Mouse (Mus musculus): Measurements from ENCODE around the gene Lep. TPM values are rescaled to one million over a fixed set of nuclear protein-coding genes. Genes with fewer than 3 reads are reported as not detected.

Lep gene
- polyA plus RNA-seq, 1 experiment from 2014 or later, result not detected

- H3K27me3 ChIP-seq (replicated peaks), result no peaks in the 10 kb centered on the region; the same call in 1 of the 2 replicates
- no peak overlapping the region for H3K4me2 ChIP-seq
- 54% methylated on average over 7 of the region's 7 CpGs for WGBS
- H3K36me3 ChIP-seq, result no peaks in the 10 kb centered on the region
- no peak overlapping the region for H3K27ac ChIP-seq (replicated peaks)
- H3K9me3 ChIP-seq, result 0 out of 2 replicates have a peak, but pooled peaks cover 5% of the 10 kb centered on the region
- H3K4me1 ChIP-seq, result no peaks in the 10 kb centered on the region; the same call in 1 of the 2 replicates
- H3K4me3 ChIP-seq, result no peak overlapping the region
- no peak for ATAC-seq (ENCODE audit: extremely low read depth, insufficient number of reproducible peaks, low FRiP score, low TSS enrichment)
- no peak overlapping the region for H3K9ac ChIP-seq
Observed at GRCm38 (mm10) chr6:29087921-29088709, 28.1 kb downstream of the Lep start.

GRCm38 (mm10) chr6:29092234-29092633 is 32.2 kb downstream of the Lep start:
- Histone ChIP-seq H3K27ac (replicated peaks) (no peak overlapping the region), H3K9me3 (peaks cover 5% of the 10 kb centered on the region; the same call in 1 of the 2 replicates), H3K4me3 (no peak overlapping the region), H3K9ac (no peak overlapping the region), H3K27me3 (replicated peaks) (no peaks in the 10 kb centered on the region; the same call in 1 of the 2 replicates), H3K4me1 (no peaks in the 10 kb centered on the region; the same call in 1 of the 2 replicates), H3K4me2 (no peak overlapping the region), H3K36me3 (no peaks in the 10 kb centered on the region)
- WGBS, result 71% methylated on average over 7 of the region's 7 CpGs
- ATAC-seq (ENCODE audit: extremely low read depth, insufficient number of reproducible peaks, low FRiP score, low TSS enrichment), result no peak

- Histone ChIP-seq H3K4me3 (no peak overlapping the region), H3K27ac (replicated peaks) (no peak overlapping the region), H3K9me3 (peaks cover 5% of the 10 kb centered on the region; the same call in 1 of the 2 replicates), H3K4me2 (no peak overlapping the region), H3K36me3 (no peaks in the 10 kb centered on the region), H3K9ac (no peak overlapping the region), H3K27me3 (replicated peaks) (no peaks in the 10 kb centered on the region; the same call in 1 of the 2 replicates), H3K4me1 (no peaks in the 10 kb centered on the region; the same call in 1 of the 2 replicates)
- 52% methylated on average over 11 of the region's 11 CpGs for WGBS
- ATAC-seq (ENCODE audit: extremely low read depth, insufficient number of reproducible peaks, low FRiP score, low TSS enrichment), result no peak
Observed at GRCm38 (mm10) chr6:29092904-29093303, 32.9 kb downstream of the Lep start.

GRCm38 (mm10) chr6:29099536-29100170 is 39.6 kb downstream of the Lep start:
- Histone ChIP-seq H3K9me3 (no peaks in the 10 kb centered on the region; the same call in 1 of the 2 replicates), H3K4me2 (no peak overlapping the region), H3K36me3 (no peaks in the 10 kb centered on the region), H3K4me1 (0 out of 2 replicates have a peak, but pooled peaks cover 3% of the 10 kb centered on the region), H3K9ac (no peak overlapping the region), H3K27me3 (replicated peaks) (no peaks in the 10 kb centered on the region), H3K27ac (replicated peaks) (no peak overlapping the region), H3K4me3 (no peak overlapping the region)
- 71% methylated on average over 14 of the region's 14 CpGs for WGBS
- ATAC-seq (ENCODE audit: extremely low read depth, insufficient number of reproducible peaks, low FRiP score, low TSS enrichment), result no peak

GRCm38 (mm10) chr6:29100423-29100822 is 40.4 kb downstream of the Lep start:
- ATAC-seq (ENCODE audit: extremely low read depth, insufficient number of reproducible peaks, low FRiP score, low TSS enrichment), result no peak
- H3K9ac ChIP-seq, result no peak overlapping the region
- no peak overlapping the region for H3K27ac ChIP-seq (replicated peaks)
- no peak overlapping the region for H3K4me2 ChIP-seq
- no peaks in the 10 kb centered on the region for H3K36me3 ChIP-seq
- WGBS, result 24% methylated on average over 3 of the region's 3 CpGs
- H3K4me3 ChIP-seq, result no peak overlapping the region
- H3K9me3 ChIP-seq, result no peaks in the 10 kb centered on the region
- H3K27me3 ChIP-seq (replicated peaks), result no peaks in the 10 kb centered on the region
- 0 out of 2 replicates have a peak, but pooled peaks cover 3% of the 10 kb centered on the region for H3K4me1 ChIP-seq

GRCm38 (mm10) chr6:29101248-29101864 is 41.3 kb downstream of the Lep start:
- H3K4me1 ChIP-seq, result 0 out of 2 replicates have a peak, but pooled peaks cover 3% of the 10 kb centered on the region
- H3K27me3 ChIP-seq (replicated peaks), result no peaks in the 10 kb centered on the region
- H3K36me3 ChIP-seq, result no peaks in the 10 kb centered on the region
- H3K9ac ChIP-seq, result no peak overlapping the region
- no peak overlapping the region for H3K27ac ChIP-seq (replicated peaks)
- WGBS, result 73% methylated on average over 9 of the region's 9 CpGs
- ATAC-seq (ENCODE audit: extremely low read depth, insufficient number of reproducible peaks, low FRiP score, low TSS enrichment), result no peak
- H3K4me3 ChIP-seq, result no peak overlapping the region
- no peak overlapping the region for H3K4me2 ChIP-seq
- H3K9me3 ChIP-seq, result no peaks in the 10 kb centered on the region

GRCm38 (mm10) chr6:29108376-29108775 is 48.4 kb downstream of the Lep start:
- no peak overlapping the region for H3K4me3 ChIP-seq

GRCm38 (mm10) chr6:29111501-29111900 is 51.5 kb downstream of the Lep start:
- WGBS, result 82% methylated on average over 4 of the region's 4 CpGs
- Histone ChIP-seq H3K4me1 (no peaks in the 10 kb centered on the region), H3K27me3 (replicated peaks) (no peaks in the 10 kb centered on the region), H3K27ac (replicated peaks) (no peak overlapping the region), H3K9me3 (peaks cover 19% of the 10 kb centered on the region), H3K4me3 (no peak overlapping the region), H3K4me2 (no peak overlapping the region), H3K9ac (no peak overlapping the region), H3K36me3 (no peaks in the 10 kb centered on the region)
- ATAC-seq (ENCODE audit: extremely low read depth, insufficient number of reproducible peaks, low FRiP score, low TSS enrichment), result no peak

More at GRCm38 (mm10) chr6:29108376-29108775, 48.4 kb downstream of the Lep start:
- H3K9me3 ChIP-seq, result peaks cover 19% of the 10 kb centered on the region
- no peaks in the 10 kb centered on the region for H3K4me1 ChIP-seq
- H3K27me3 ChIP-seq (replicated peaks), result no peaks in the 10 kb centered on the region
- ATAC-seq (ENCODE audit: extremely low read depth, insufficient number of reproducible peaks, low FRiP score, low TSS enrichment), result no peak
- H3K27ac ChIP-seq (replicated peaks), result no peak overlapping the region
- H3K4me2 ChIP-seq, result no peak overlapping the region
- no peak overlapping the region for H3K9ac ChIP-seq
- no peaks in the 10 kb centered on the region for H3K36me3 ChIP-seq
- 39% methylated on average over 1 of the region's 1 CpGs for WGBS

GRCm38 (mm10) chr6:29115756-29116155 is 55.7 kb downstream of the Lep start:
- peaks cover 18% of the 10 kb centered on the region for H3K9me3 ChIP-seq
- no peaks in the 10 kb centered on the region for H3K36me3 ChIP-seq
- no peaks in the 10 kb centered on the region for H3K4me1 ChIP-seq
- no peaks in the 10 kb centered on the region for H3K27me3 ChIP-seq (replicated peaks)
- WGBS, result 61% methylated on average over 7 of the region's 7 CpGs
- H3K27ac ChIP-seq (replicated peaks), result no peak overlapping the region
- ATAC-seq (ENCODE audit: extremely low read depth, insufficient number of reproducible peaks, low FRiP score, low TSS enrichment), result no peak
- no peak overlapping the region for H3K4me2 ChIP-seq
- no peak overlapping the region for H3K4me3 ChIP-seq
- H3K9ac ChIP-seq, result no peak overlapping the region

GRCm38 (mm10) chr6:29117417-29118104 is 57.5 kb downstream of the Lep start:
- WGBS, result 62% methylated on average over 7 of the region's 7 CpGs
- Histone ChIP-seq H3K4me1 (no peaks in the 10 kb centered on the region), H3K36me3 (no peaks in the 10 kb centered on the region), H3K27ac (replicated peaks) (no peak overlapping the region), H3K27me3 (replicated peaks) (no peaks in the 10 kb centered on the region), H3K4me2 (no peak overlapping the region), H3K9me3 (peaks cover 1% of the 10 kb centered on the region; the same call in 1 of the 2 replicates), H3K4me3 (no peak overlapping the region), H3K9ac (no peak overlapping the region)
- no peak for ATAC-seq (ENCODE audit: extremely low read depth, insufficient number of reproducible peaks, low FRiP score, low TSS enrichment)

GRCm38 (mm10) chr6:29118231-29118630 is 58.2 kb downstream of the Lep start:
- Histone ChIP-seq H3K27ac (replicated peaks) (no peak overlapping the region), H3K9me3 (no peaks in the 10 kb centered on the region), H3K9ac (no peak overlapping the region), H3K4me1 (no peaks in the 10 kb centered on the region), H3K4me2 (no peak overlapping the region), H3K27me3 (replicated peaks) (no peaks in the 10 kb centered on the region), H3K36me3 (peaks cover 4% of the 10 kb centered on the region; the same call in 1 of the 2 replicates), H3K4me3 (no peak overlapping the region)
- ATAC-seq (ENCODE audit: extremely low read depth, insufficient number of reproducible peaks, low FRiP score, low TSS enrichment), result no peak

Data from heart, embryonic 13.5 days (tissue).